Mouse (Mus musculus) leukemia stem cell, adult 10-12 weeks (primary cell): ENCODE results near the gene Gm20605. TPM values are rescaled to one million over a fixed set of nuclear protein-coding genes. Genes with fewer than 3 reads are reported as not detected.

Experiments used
- polyA plus RNA-seq: library from polyadenylated mRNA; stranded (reverse); fragments of >175 nt; gene quantifications from 2 replicates; pipeline ENCODE4 v1.2.3, GENCODE M21; 2012; ENCODE audit warnings: low replicate concordance

Gm20605 gene
- 10.1 and 35.3 TPM in 2 replicates for polyA plus RNA-seq

DNA sequence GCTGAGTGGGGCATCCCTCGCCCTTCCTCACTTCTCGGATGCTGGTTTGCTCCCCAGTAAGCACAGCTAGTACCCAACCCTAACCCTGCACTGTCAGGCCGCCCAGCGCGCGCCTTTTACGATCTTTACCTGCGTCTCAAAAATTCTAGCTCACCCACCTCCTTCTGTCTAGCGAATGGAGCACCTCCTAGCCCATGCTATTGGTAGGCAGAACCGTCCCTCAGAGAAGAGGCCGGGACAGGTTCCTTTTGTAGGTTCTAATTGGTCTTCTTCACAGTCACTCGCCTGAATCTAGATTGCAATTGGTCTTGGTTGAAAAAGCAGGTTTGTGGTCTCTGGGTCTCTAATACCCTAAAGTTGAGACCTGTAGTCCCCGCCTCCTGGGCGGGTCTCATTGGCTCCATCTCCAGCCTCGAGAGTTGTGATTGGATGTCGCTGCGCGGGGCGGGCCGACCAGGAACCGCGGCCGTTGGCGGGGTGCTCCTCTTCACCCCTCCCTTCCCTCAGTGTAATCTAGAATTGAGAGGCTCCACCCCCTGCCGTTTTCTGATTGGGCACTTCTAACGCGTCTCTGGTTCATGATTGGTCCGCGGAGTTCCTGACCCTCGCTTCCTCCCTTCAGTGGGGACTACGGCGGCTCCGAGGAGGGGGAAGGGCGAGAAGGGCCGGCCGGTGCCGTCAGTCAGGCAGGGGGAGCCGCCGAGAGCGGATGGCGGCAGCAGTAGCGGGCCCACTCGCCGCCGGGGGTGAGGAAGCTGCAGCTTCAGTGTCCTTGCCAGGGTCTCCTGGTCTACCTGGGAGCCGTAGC is at the start of gene Gm20605, which contains the start of the genes Fbxo24 and Lrch4:
Gene Gm20605, plus strand, starts transcription at position 678 of the 808 bp plus-strand sequence.
Gene Fbxo24, minus strand, starts transcription at position 505 of the 808 bp plus-strand sequence.
Gene Lrch4, plus strand, starts transcription at position 624 of the 808 bp plus-strand sequence.

GRCm38 (mm10) chr5:137600619-137601364 is 28.2 kb upstream of the Gm20605 start, which contains the start of gene Mospd3:
Gene Mospd3, minus strand, starts transcription at chr5:137601058.

GRCm38 (mm10) chr5:137613550-137613949 is 15.4 kb upstream of the Gm20605 start, which contains the start of gene Pcolce:
Gene Pcolce, minus strand, starts transcription at chr5:137613784.

GRCm38 (mm10) chr5:137641054-137641453 is 12.1 kb downstream of the Gm20605 start, which contains the start of gene Sap25:
Gene Sap25, plus strand, starts transcription at chr5:137641334.

DNA sequence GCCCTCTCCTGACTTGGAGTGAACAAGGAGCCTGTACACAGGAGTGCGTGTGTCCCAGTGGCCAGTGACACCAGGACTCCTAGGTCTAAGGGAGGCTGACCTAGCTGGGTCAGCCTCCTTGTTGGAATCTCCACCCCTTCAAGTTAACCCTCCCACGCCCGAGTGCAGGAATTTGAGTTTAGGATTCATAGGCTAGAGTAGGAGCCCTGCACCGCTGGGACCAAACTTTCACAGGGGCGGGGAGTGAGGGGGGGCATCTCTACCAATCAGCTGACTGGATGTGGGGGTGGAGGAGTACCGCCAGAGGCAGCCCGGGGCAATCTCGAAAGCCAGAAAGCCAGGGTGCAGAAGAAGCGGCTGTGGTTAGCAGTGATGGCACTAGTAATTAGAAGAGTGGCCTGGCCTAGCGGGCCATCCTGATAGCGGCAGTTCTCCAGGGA is 16.7 kb downstream of the Gm20605 start, which contains the start of gene Irs3:
Gene Irs3, minus strand, starts transcription at position 63 of the 440 bp plus-strand sequence.

GRCm38 (mm10) chr5:137684294-137685123 is 55.5 kb downstream of the Gm20605 start, which contains the start of gene Agfg2:
Gene Agfg2, minus strand, starts transcription at chr5:137684726.

Other genes starting within 250 kb of the Gm20605 start
- gene Zan, start 152.1 kb upstream of the Gm20605 start, polyA plus RNA-seq = 0.07 and 0.16 TPM in 2 replicates
- 21.2 and 62.7 TPM in 2 replicates for gene Pop7, start 126.7 kb upstream of the Gm20605 start, polyA plus RNA-seq
- 54.3 and 65.9 TPM in 2 replicates for gene Gigyf1, start 110.6 kb upstream of the Gm20605 start, polyA plus RNA-seq
- not detected in 2 replicates for gene Epo, start 95.9 kb upstream of the Gm20605 start, polyA plus RNA-seq
- 351 and 463 TPM in 2 replicates for gene Gnb2, start 95.7 kb upstream of the Gm20605 start, polyA plus RNA-seq
- not detected in 2 replicates for gene Actl6b, start 75.7 kb upstream of the Gm20605 start, polyA plus RNA-seq
- gene Tfr2, start 59.3 kb upstream of the Gm20605 start, polyA plus RNA-seq = 90.8 and 239 TPM in 2 replicates
- 1,131 and 1,239 TPM in 2 replicates for gene Mospd3, start 28.1 kb upstream of the Gm20605 start, polyA plus RNA-seq
- gene Pcolce, start 15.4 kb upstream of the Gm20605 start, polyA plus RNA-seq = 19.5 and 40.7 TPM in 2 replicates
- 0.19 TPM in 1 of 2 replicates, not detected in the other for gene Fbxo24, start 173 bp upstream of the Gm20605 start, polyA plus RNA-seq
- gene Lrch4, start 54 bp upstream of the Gm20605 start, polyA plus RNA-seq = 212 and 267 TPM in 2 replicates
- 51.9 and 75.4 TPM in 2 replicates for gene Sap25, start 12.2 kb downstream of the Gm20605 start, polyA plus RNA-seq
- gene Irs3, start 16.5 kb downstream of the Gm20605 start, polyA plus RNA-seq = not detected in 2 replicates
- gene Agfg2, start 55.6 kb downstream of the Gm20605 start, polyA plus RNA-seq = 114 and 402 TPM in 2 replicates
- 2.6 and 5.1 TPM in 2 replicates for gene Nyap1, start 112.4 kb downstream of the Gm20605 start, polyA plus RNA-seq
- gene Tsc22d4, start 116.6 kb downstream of the Gm20605 start, polyA plus RNA-seq = 492 and 602 TPM in 2 replicates
- 75.1 and 125 TPM in 2 replicates for gene Ppp1r35, start 149.7 kb downstream of the Gm20605 start, polyA plus RNA-seq
- 163 and 385 TPM in 2 replicates for gene Mepce, start 158.5 kb downstream of the Gm20605 start, polyA plus RNA-seq
- gene Zcwpw1, start 158.6 kb downstream of the Gm20605 start, polyA plus RNA-seq = 0.39 and 0.80 TPM in 2 replicates
- gene Pilra, start 207.1 kb downstream of the Gm20605 start, polyA plus RNA-seq = 1.4 and 2.4 TPM in 2 replicates
- gene Pilrb1, start 228.9 kb downstream of the Gm20605 start, polyA plus RNA-seq = 0.53 and 1.3 TPM in 2 replicates
- 0.57 and 1.4 TPM in 2 replicates for gene Pilrb2, start 242.6 kb downstream of the Gm20605 start, polyA plus RNA-seq